Mouse (Mus musculus): ENCODE results near the gene Rapgef3. TPM values are rescaled to one million over a fixed set of nuclear protein-coding genes. Genes with fewer than 3 reads are reported as not detected.
A peak's percentile ranks its signal among the peaks of the same experiment; 100 is the strongest.

The Rapgef3 gene
- 2.6 and 4.3 TPM in 2 replicates for total RNA-seq (2017)

GRCm38 (mm10) chr15:97767280-97768186, at the start of gene Rapgef3:
Rapgef3 (minus strand) TSS chr15:97767972.
- peak; percentile 85 for ATAC-seq (ENCODE audit: extremely low read depth, insufficient number of reproducible peaks, low FRiP score, poor library complexity, severe bottlenecking)

DNA sequence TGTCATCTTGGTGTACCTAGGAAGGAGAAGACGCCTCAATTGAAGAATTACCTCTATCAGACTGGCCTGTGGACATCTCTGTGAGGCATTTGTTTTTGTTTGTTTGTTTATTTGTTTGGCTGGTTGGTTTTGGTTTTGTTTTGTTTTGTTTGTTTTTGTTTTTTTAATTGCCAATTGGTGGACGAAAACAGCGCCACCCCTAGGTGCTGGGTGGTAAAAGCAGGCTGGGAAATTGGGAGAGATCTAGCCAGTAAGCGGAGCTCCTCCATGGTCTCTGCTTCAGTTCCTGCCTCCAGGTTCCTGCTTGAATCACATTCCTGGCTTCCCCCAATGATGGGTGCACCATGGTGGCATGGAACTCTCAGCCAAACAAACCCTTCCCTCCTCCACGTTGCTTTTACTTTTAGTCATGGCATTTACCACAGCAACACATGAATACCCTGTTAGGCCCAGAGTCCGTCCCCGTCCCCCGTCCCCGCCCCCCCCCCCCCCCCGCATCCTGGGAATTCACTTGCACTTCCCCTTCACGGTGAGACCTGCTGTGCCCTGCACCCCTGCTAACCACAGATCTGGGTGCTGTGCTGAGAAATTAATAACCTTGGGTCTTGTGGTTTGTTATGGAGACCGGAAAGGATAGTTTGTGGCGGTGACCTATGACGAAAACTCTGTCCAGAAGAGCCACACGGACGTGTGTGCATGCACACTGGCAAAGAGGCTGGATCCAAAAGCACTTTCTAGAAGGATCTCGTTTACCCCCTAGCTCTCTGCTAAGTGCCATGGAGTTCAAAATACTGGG, 48.6 kb upstream of the Rapgef3 start:
- ATAC-seq (ENCODE audit: extremely low read depth, insufficient number of reproducible peaks, low FRiP score, poor library complexity, severe bottlenecking): no peak

GRCm38 (mm10) chr15:97815254-97815653, 47.5 kb upstream of the Rapgef3 start:
- no peak for ATAC-seq (ENCODE audit: extremely low read depth, insufficient number of reproducible peaks, low FRiP score, poor library complexity, severe bottlenecking)

- ATAC-seq (ENCODE audit: extremely low read depth, insufficient number of reproducible peaks, low FRiP score, poor library complexity, severe bottlenecking): no peak
These were observed 46.9 kb upstream of the Rapgef3 start for GRCm38 (mm10) chr15:97814703-97815102.

GRCm38 (mm10) chr15:97813452-97814204, 45.9 kb upstream of the Rapgef3 start:
- ATAC-seq (ENCODE audit: extremely low read depth, insufficient number of reproducible peaks, low FRiP score, poor library complexity, severe bottlenecking): no peak

- no peak for ATAC-seq (ENCODE audit: extremely low read depth, insufficient number of reproducible peaks, low FRiP score, poor library complexity, severe bottlenecking)
These were observed 45.1 kb upstream of the Rapgef3 start for GRCm38 (mm10) chr15:97812875-97813274.

- no peak for ATAC-seq (ENCODE audit: extremely low read depth, insufficient number of reproducible peaks, low FRiP score, poor library complexity, severe bottlenecking)
These were observed 44.4 kb upstream of the Rapgef3 start for GRCm38 (mm10) chr15:97812126-97812525.

DNA sequence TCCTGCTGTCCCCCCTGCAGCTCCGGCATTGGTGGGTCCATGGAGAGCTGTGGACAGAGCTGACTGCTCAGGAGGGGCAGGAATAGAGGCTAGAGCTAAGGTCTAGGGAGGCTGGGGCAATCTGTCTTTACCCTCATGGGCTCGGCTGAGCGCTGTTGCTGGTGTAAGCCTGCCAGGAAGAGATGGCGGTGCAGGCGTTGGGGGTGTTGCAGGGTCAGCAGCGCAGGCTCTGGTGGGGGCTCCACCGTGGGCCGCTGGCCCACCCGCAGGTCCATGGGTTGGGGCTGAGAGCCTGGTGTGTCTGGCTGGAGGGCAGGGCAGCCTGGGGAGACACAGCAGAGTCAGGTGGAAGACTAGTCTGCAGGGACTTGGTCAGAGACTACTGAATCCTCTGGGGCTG, 43.5 kb upstream of the Rapgef3 start:
- no peak for ATAC-seq (ENCODE audit: extremely low read depth, insufficient number of reproducible peaks, low FRiP score, poor library complexity, severe bottlenecking)

GRCm38 (mm10) chr15:97810399-97810798, 42.6 kb upstream of the Rapgef3 start:
- ATAC-seq (ENCODE audit: extremely low read depth, insufficient number of reproducible peaks, low FRiP score, poor library complexity, severe bottlenecking): no peak

- no peak for ATAC-seq (ENCODE audit: extremely low read depth, insufficient number of reproducible peaks, low FRiP score, poor library complexity, severe bottlenecking)
These were observed 42.2 kb upstream of the Rapgef3 start for GRCm38 (mm10) chr15:97809942-97810341.

GRCm38 (mm10) chr15:97809206-97809605, 41.4 kb upstream of the Rapgef3 start:
- ATAC-seq (ENCODE audit: extremely low read depth, insufficient number of reproducible peaks, low FRiP score, poor library complexity, severe bottlenecking): no peak

DNA sequence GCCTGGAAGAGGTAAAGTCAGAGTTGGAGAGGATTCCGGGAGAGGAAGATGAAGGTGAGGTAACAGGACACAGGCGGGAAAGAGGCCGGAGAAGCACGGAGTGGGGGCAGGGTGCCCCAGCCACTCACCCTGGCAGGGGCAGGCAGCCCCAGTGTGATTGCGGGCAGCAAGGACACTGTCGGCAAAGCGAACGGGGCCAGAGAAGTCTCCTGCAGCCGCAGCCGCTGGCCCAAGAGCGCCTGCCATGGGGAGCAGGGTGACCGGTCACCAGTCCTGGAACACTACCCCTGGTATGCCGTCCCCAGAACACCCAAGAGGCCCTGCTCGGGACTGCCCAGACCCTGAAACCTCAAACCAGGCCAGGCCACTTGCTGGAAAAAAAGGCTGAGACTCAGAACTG, 40.8 kb upstream of the Rapgef3 start:
- ATAC-seq (ENCODE audit: extremely low read depth, insufficient number of reproducible peaks, low FRiP score, poor library complexity, severe bottlenecking): no peak

- ATAC-seq (ENCODE audit: extremely low read depth, insufficient number of reproducible peaks, low FRiP score, poor library complexity, severe bottlenecking): no peak
These were observed 40.1 kb upstream of the Rapgef3 start for GRCm38 (mm10) chr15:97807867-97808266.

DNA sequence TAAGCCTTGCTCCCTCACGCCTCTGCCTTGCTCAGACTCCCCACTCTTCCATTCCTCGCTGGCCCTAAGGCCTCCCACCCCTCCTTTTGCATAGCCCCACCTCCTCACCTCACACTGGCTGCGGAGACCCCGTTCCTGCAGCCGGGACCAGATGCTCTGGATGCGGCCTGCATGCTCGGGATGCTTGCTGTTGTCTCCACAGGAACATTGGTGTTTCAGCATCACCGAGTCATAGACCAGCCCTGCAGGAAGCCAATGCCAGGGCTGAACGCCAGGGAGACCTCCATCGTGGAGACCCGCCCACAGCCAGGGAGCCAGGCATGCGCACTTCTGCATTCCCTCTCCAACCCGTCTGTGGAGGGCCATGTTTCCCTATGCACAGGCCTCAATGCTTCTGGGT, 34.8 kb upstream of the Rapgef3 start:
- no peak for ATAC-seq (ENCODE audit: extremely low read depth, insufficient number of reproducible peaks, low FRiP score, poor library complexity, severe bottlenecking)

DNA sequence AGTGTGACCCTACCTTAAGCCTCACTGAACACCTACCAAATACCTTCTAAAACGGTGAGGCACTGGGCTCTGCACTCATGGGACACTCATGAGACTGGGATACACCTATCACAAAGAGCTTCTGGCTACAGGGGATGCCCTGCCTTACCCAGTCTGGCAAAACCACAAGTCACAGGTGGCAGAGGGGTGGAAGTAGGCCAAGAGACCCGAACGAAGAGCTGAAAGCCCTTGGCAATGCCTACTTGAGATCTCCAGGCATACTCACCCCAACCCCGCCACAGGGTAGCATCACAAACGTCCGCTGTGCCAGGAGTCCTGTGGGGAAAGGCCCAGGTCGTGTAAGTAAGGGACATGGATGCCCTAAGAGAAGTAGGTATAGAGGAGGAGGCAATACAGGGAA, 34.0 kb upstream of the Rapgef3 start:
- ATAC-seq (ENCODE audit: extremely low read depth, insufficient number of reproducible peaks, low FRiP score, poor library complexity, severe bottlenecking): no peak

DNA sequence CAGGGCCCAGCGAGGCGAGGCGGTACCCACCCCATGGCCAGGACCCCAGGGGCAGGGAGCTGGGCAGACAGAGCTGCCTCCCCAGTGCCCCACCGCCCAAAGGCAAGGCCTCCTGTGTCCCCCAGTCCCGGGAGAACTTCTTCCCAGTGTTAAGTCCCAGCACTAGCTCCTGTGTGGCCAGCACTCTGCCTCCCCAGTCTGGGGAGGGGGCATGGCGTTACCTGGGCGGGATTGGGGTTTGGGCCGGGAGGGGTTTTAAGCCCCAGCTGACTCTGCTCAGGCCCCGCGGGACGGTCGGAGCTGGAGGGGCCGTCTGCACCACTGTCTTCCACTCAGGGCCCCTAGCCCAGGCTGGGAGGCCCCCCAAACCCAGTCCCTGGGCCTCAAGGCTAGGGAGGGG, 33.1 kb upstream of the Rapgef3 start:
- no peak for ATAC-seq (ENCODE audit: extremely low read depth, insufficient number of reproducible peaks, low FRiP score, poor library complexity, severe bottlenecking)

DNA sequence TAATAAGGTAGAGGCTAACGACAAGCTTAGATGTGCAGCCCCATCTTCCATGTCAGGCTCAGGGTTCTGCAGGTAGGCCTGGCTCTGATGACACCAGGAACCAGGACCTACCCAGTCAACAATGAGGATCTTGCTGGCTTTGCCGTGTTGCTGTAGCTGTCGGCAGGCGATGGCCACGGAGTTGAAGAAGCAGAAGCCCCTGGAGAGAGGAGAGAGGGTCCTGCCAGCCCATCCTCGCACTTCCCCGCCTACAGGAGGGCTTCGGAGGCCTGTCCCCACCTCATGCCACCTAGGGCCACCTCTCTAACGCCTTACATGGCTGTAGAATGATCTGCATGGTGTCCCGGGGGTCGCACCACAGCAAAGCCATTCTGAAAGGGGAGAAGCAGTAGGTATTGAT, 31.7 kb upstream of the Rapgef3 start:
- ATAC-seq (ENCODE audit: extremely low read depth, insufficient number of reproducible peaks, low FRiP score, poor library complexity, severe bottlenecking): no peak

- no peak for ATAC-seq (ENCODE audit: extremely low read depth, insufficient number of reproducible peaks, low FRiP score, poor library complexity, severe bottlenecking)
These were observed 30.4 kb upstream of the Rapgef3 start for GRCm38 (mm10) chr15:97798134-97798533.

GRCm38 (mm10) chr15:97796674-97797310, 29.0 kb upstream of the Rapgef3 start:
- no peak for ATAC-seq (ENCODE audit: extremely low read depth, insufficient number of reproducible peaks, low FRiP score, poor library complexity, severe bottlenecking)
